Mouse (Mus musculus) lung, postnatal 0 days (tissue): ENCODE results near the gene Bfsp2.

Experiments used
- CTCF ChIP-seq: IDR thresholded peaks from 2 replicates; pipeline ENCODE4 v1.5.1; 2016; ENCODE audit warnings: antibody characterized with exemption, mild to moderate bottlenecking
- EP300 ChIP-seq: IDR thresholded peaks from 2 replicates; pipeline ENCODE4 v1.6.1; 2016; ENCODE audit warnings: antibody characterized with exemption, mild to moderate bottlenecking, control low read depth

DNA sequence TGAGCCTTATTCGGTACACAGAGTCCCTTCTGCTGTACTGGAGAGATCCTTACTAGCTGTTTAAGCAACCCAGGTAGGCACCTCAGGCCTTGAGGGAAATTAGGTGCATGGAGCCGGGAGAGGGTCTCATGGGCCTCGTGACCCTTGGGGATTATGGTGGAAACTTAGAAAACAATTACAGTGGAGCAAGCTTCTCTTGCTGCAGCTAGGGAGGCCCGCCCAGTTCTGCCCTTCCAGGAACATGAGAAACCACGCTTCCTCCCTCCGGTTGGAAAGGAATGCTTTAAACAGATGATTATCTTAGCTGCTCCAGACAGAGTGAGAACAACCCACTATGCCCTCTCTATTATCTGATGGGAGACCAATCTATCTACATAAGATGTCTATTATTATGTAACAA, 97.2 kb downstream of the Bfsp2 start:
- no peak for TF ChIP-seq CTCF
- TF ChIP-seq EP300 = peak; percentile 19; the same call in 1 of the 2 replicates
